ENCODE assay signal across 8 mouse cellular contexts in genomic region chr6:3620428-3621387, GRCm38 (mm10).
DNase-seq lines count a peak whose midpoint lies in the region; ATAC-seq lines count a peak whose summit lies in the region.
"Not testable (repeated sequence)": the region's sequence is repeated elsewhere in the genome, so short reads cannot be mapped to it uniquely, and the experiment has no call there.

No protein-coding gene starts in this region.

- H3K9me3 ChIP-seq in embryonic facial prominence, embryonic 10.5 days; intestine, embryonic 15.5 days: not testable (repeated sequence)

- not testable (repeated sequence) for H3K36me3 ChIP-seq in embryonic facial prominence, embryonic 10.5 days (replicated peaks); intestine, embryonic 15.5 days

- H3K27me3 ChIP-seq in embryonic facial prominence, embryonic 10.5 days (replicated peaks; ENCODE audit: low read depth, poor library complexity, severe bottlenecking); intestine, embryonic 15.5 days (replicated peaks): not testable (repeated sequence)

- not testable (repeated sequence) for H3K9ac ChIP-seq in intestine, embryonic 15.5 days

- WGBS in embryonic facial prominence, embryonic 10.5 days, result 67% methylated on average over 11 of the region's 13 CpGs
- WGBS in intestine, embryonic 15.5 days, result 58% methylated on average over 11 of the region's 13 CpGs

- peak; percentile 84 for ATAC-seq in intestine, embryonic 15.5 days

- not testable (repeated sequence) for H3K27ac ChIP-seq in embryonic facial prominence, embryonic 10.5 days (replicated peaks); intestine, embryonic 15.5 days

- peak; percentile 61 for DNase-seq in 416B (ENCODE audit: low read depth)
- peak; percentile 20 for DNase-seq in adrenal gland, postnatal 14 days
- peak; percentile 10 for DNase-seq in embryonic facial prominence, embryonic 10.5 days (ENCODE audit: low spot score)
- DNase-seq in heart, adult 18-20 months, result peak; percentile 19 to 51
- peak; percentile 35 to 37 for DNase-seq in left cerebral cortex, adult 8-10 months (ENCODE audit: low spot score in 2 of 2)
- DNase-seq in lung, postnatal 4 days, result peak; percentile 32 to 47
- peak; percentile 38 for DNase-seq in retina, embryonic 14.5 days (ENCODE audit: low spot score)

- not testable (repeated sequence) for H3K4me1 ChIP-seq in embryonic facial prominence, embryonic 10.5 days; intestine, embryonic 15.5 days (replicated peaks)

- H3K4me2 ChIP-seq in intestine, embryonic 15.5 days (replicated peaks), result not testable (repeated sequence)

- H3K4me3 ChIP-seq in embryonic facial prominence, embryonic 10.5 days; intestine, embryonic 15.5 days (replicated peaks): not testable (repeated sequence)

Comparison
In these comparisons a context has a peak if more than half of its experiments do, and no peak if none do; other contexts are left out.
1. DNase-seq: peak in every context shown above with its lines; median percentile 61 in 416B; 40 in lung, postnatal 4 days; 38 in retina, embryonic 14.5 days; 36 in left cerebral cortex, adult 8-10 months; 35 in heart, adult 18-20 months; 20 in adrenal gland, postnatal 14 days; 10 in embryonic facial prominence, embryonic 10.5 days.